Mouse (Mus musculus) cerebellum, adult 2 months (tissue): ENCODE measurements around the gene Cdh23.

Source experiments
- CTCF ChIP-seq: fragments of 200-500 bp; IDR thresholded peaks from 2 replicates; pipeline ENCODE4 v1.5.1; 2011; ENCODE audit warnings: low read depth, mild to moderate bottlenecking, control low read depth, low read length, moderate library complexity, borderline replicate concordance; ENCODE audit not compliant: insufficient read depth
- POLR2A ChIP-seq: fragments of 200-500 bp; IDR thresholded peaks from 2 replicates; pipeline ENCODE4 v1.6.1; 2011; ENCODE audit warnings: low read length, control low read depth, borderline replicate concordance; ENCODE audit not compliant: insufficient read depth

GRCm38 (mm10) chr10:60266842-60267401 is 429.4 kb downstream of the Cdh23 start:
- TF ChIP-seq POLR2A (no peak), CTCF (no peak)
